In genomic region chr14:23114456-23114855, GRCm38 (mm10) we compare ENCODE assay signal across 11 mouse cellular contexts.
"Had no signal": no experiment of that assay in that cellular context is flagged by ENCODE, and none has a peak within 500 bp of the region (broad histone marks: within the 10 kb centered on the region; RNA-seq: fewer than 3 reads in every experiment).

No protein-coding gene starts in this region.

- H3K36me3 ChIP-seq: limb, embryonic 15.5 days; liver, embryonic 12.5 days; midbrain, embryonic 15.5 days; stomach, embryonic 15.5 days had no signal

- H3K4me3 ChIP-seq: layer of hippocampus, adult 2 months; limb, embryonic 15.5 days; liver, embryonic 12.5 days; megakaryocyte, embryonic 14.5 days; midbrain, embryonic 15.5 days; stomach, embryonic 15.5 days had no signal

- DNase-seq: left cerebral cortex, postnatal 4 days; right cerebral cortex, postnatal 4 days; thymus, postnatal 4 days had no signal

- H3K4me1 ChIP-seq: liver, embryonic 12.5 days; megakaryocyte, embryonic 14.5 days; midbrain, embryonic 15.5 days; stomach, embryonic 15.5 days had no signal

- H3K27ac ChIP-seq: layer of hippocampus, adult 2 months; limb, embryonic 15.5 days; liver, embryonic 12.5 days; midbrain, embryonic 15.5 days; stomach, embryonic 15.5 days had no signal

- H3K9me3 ChIP-seq: limb, embryonic 15.5 days; liver, embryonic 12.5 days; megakaryocyte, embryonic 14.5 days; midbrain, embryonic 15.5 days; stomach, embryonic 15.5 days had no signal

- H3K4me2 ChIP-seq: limb, embryonic 15.5 days; liver, embryonic 12.5 days; lung, embryonic 14.5 days; midbrain, embryonic 11.5 days; midbrain, embryonic 15.5 days; stomach, embryonic 15.5 days had no signal

- H3K9ac ChIP-seq: limb, embryonic 15.5 days; liver, embryonic 12.5 days; lung, embryonic 14.5 days; midbrain, embryonic 15.5 days; stomach, embryonic 15.5 days had no signal

- H3K27me3 ChIP-seq: limb, embryonic 15.5 days; liver, embryonic 12.5 days; megakaryocyte, embryonic 14.5 days; midbrain, embryonic 15.5 days; stomach, embryonic 15.5 days had no signal

- ATAC-seq: liver, embryonic 12.5 days; midbrain, embryonic 15.5 days had no signal
